Mouse (Mus musculus) kidney, adult 8-10 months (tissue): Measurements from ENCODE around the gene Lgals3.
"Not testable (repeated sequence)": the region's sequence is repeated elsewhere in the genome, so short reads cannot be mapped to it uniquely, and the experiment has no call there.

ENCODE experiments used
- DNase-seq, 2 experiments: peaks; one replicate each; pipeline ENCODE4 v3.0.0; 2022

Lgals3 gene

GRCm38 (mm10) chr14:47367461-47367860, at the start of gene Lgals3:
Lgals3 (plus strand) TSS chr14:47367751.
- DNase-seq = peak; percentile 52 to 76

GRCm38 (mm10) chr14:47319362-47319761, 48.2 kb upstream of the Lgals3 start:
- no peak for DNase-seq

GRCm38 (mm10) chr14:47321581-47321980, 46.0 kb upstream of the Lgals3 start:
- DNase-seq = not testable (repeated sequence)

- DNase-seq = no peak
Observed at GRCm38 (mm10) chr14:47325965-47326761, 41.4 kb upstream of the Lgals3 start.

GRCm38 (mm10) chr14:47327347-47327746, 40.2 kb upstream of the Lgals3 start:
- no peak for DNase-seq

GRCm38 (mm10) chr14:47331920-47332319, 35.6 kb upstream of the Lgals3 start:
- no peak for DNase-seq

- DNase-seq = peak; percentile 37 to 74
Observed at GRCm38 (mm10) chr14:47334819-47335218, 32.7 kb upstream of the Lgals3 start.

- DNase-seq = no peak
Observed at GRCm38 (mm10) chr14:47335300-47335699, 32.3 kb upstream of the Lgals3 start.

GRCm38 (mm10) chr14:47340231-47340925, 27.2 kb upstream of the Lgals3 start:
- no peak for DNase-seq

- DNase-seq = no peak
Observed at GRCm38 (mm10) chr14:47341811-47342291, 25.7 kb upstream of the Lgals3 start.

- DNase-seq = no peak
Observed at GRCm38 (mm10) chr14:47346715-47347114, 20.8 kb upstream of the Lgals3 start.

- DNase-seq = no peak
Observed at GRCm38 (mm10) chr14:47350974-47351373, 16.6 kb upstream of the Lgals3 start.

GRCm38 (mm10) chr14:47352272-47352671, 15.3 kb upstream of the Lgals3 start:
- DNase-seq = no peak

- DNase-seq = peak in 1 of 2 experiments; percentile 28
Observed at GRCm38 (mm10) chr14:47353240-47353639, 14.3 kb upstream of the Lgals3 start.

GRCm38 (mm10) chr14:47354111-47354577, 13.4 kb upstream of the Lgals3 start:
- DNase-seq = peak in 1 of 2 experiments; percentile 36

- DNase-seq = no peak
Observed at GRCm38 (mm10) chr14:47354948-47355347, 12.6 kb upstream of the Lgals3 start.

GRCm38 (mm10) chr14:47356622-47357021, 10.9 kb upstream of the Lgals3 start:
- no peak for DNase-seq

GRCm38 (mm10) chr14:47359610-47360009, 7.9 kb upstream of the Lgals3 start:
- no peak for DNase-seq

- no peak for DNase-seq
Observed at GRCm38 (mm10) chr14:47361418-47361817, 6.1 kb upstream of the Lgals3 start.

GRCm38 (mm10) chr14:47361899-47362298, 5.7 kb upstream of the Lgals3 start:
- no peak for DNase-seq

GRCm38 (mm10) chr14:47364742-47365449, 2.7 kb upstream of the Lgals3 start:
- DNase-seq = no peak

- no peak for DNase-seq
Observed at GRCm38 (mm10) chr14:47366881-47367321, 650 bp upstream of the Lgals3 start.

GRCm38 (mm10) chr14:47369741-47370140, 2.2 kb downstream of the Lgals3 start:
- DNase-seq = no peak
